Mouse (Mus musculus) frontal cortex, adult (tissue): ENCODE measurements around the gene Rps6kc1.

Source experiments
- ATAC-seq: cut with Nextera tagmentation; 2 replicates; pipeline ENCODE4 v1.9.2; 2017; ENCODE audit warnings: mild to moderate bottlenecking, moderate library complexity, mixed read lengths; ENCODE audit not compliant: low TSS enrichment

The Rps6kc1 gene

DNA sequence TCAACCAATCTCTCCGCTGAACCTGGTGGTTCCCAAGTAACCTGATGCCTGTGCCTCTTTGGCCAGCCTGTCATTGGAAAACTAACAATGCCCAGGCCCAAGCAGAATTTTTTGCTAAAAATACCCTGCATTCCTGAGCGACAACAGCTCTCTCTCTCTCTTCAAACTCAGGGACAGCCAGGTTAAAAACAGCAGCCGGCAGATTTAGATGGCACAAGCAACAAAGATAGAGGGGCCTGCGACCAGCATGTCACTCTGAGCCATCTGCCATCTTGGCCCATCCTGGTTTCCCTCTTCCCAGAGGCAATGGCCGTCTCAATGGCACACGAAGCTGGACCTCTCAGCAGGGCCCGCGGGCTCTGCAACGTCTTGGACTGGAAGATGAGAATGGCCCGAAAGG lies 242.5 kb downstream of the Rps6kc1 start:
- no peak for ATAC-seq

- ATAC-seq, result peak; percentile 78
Observed at GRCm38 (mm10) chr1:190667821-190668220, 243.7 kb downstream of the Rps6kc1 start.

DNA sequence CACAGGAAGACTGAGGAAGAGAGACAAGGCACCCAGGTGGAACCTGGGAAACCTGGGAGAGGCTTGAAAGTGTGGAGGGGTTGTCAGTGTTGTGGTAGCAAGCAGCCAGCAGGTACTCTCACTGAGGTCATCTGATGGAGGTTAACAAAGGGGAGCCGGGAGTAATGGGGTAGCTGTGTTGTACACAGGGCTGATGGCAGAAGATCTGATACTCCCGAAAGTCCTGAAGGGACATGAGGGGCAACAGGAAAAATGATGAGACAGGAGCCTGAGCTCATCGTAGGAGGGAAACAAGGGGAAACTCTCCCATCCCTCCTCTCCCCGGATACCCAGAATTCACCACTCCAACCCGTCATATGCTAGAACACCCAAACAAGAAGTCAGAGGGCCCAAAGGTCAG lies 244.2 kb downstream of the Rps6kc1 start:
- ATAC-seq, result no peak

GRCm38 (mm10) chr1:190665490-190665875 lies 246.1 kb downstream of the Rps6kc1 start:
- ATAC-seq, result no peak

DNA sequence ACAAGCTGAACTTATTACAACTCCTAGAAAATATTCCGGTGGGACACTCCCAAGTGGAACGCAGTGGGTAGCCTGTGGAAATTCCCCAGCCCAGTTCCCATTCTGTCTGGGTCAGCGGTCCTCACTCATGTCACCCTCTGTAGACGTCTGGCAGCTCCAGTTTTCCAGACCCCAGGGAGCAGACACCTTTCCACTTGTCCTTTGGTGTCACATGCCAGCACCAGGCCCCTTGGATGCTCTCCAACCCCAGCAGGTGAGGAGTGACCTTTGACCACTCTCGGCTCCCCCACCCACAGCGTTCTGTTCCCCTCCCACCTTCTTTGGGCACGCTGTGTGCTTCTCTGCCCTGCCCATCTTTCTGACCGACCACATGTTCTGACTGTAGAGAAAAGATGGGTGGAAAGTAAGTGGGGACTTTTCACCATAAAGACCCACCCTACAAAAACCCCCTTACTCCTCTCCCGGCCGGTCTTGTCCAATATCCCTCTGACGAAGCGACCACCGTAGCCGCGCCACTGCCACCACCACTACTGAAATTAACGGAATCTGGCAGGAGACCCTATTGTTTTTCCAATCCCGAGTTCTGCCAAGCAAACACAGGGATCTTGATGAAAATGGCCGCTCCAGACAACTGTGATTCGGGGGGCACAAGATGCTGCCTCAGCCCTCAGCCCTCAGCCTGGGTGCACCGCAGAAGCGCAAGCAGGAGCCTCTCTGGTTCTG lies 246.6 kb downstream of the Rps6kc1 start:
- ATAC-seq, result no peak

GRCm38 (mm10) chr1:190663996-190664395 lies 247.6 kb downstream of the Rps6kc1 start:
- ATAC-seq, result no peak

- ATAC-seq, result no peak
Observed at GRCm38 (mm10) chr1:190662736-190663135, 248.8 kb downstream of the Rps6kc1 start.

GRCm38 (mm10) chr1:190661764-190662163 lies 249.8 kb downstream of the Rps6kc1 start:
- ATAC-seq, result no peak

GRCm38 (mm10) chr1:190661249-190661648 lies 250.3 kb downstream of the Rps6kc1 start:
- ATAC-seq, result no peak

- peak; percentile 90 for ATAC-seq
Observed at GRCm38 (mm10) chr1:190659722-190660502, 251.7 kb downstream of the Rps6kc1 start.

GRCm38 (mm10) chr1:190658266-190658665 lies 253.3 kb downstream of the Rps6kc1 start:
- ATAC-seq, result no peak

DNA sequence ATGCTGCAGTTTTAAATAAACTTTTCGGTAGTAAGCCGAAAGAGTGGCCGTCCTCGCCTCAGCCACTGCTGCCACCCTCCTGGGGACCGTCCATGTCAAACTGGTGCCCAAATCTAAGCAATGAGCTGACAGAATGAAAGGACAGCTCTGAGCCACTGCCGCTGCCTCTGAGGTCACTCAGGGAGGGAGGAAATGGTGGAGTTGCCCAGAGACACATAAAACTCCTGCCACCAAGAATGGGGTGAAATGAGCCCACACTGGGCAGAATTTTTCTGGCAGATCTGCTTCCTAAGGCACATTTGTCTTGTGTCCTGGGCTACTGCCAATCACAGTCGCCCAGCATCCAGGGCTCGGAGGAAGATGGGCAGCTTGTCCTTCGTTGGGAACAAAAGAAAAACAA lies 255.5 kb downstream of the Rps6kc1 start:
- no peak for ATAC-seq

- no peak for ATAC-seq
Observed at GRCm38 (mm10) chr1:190655651-190656050, 255.9 kb downstream of the Rps6kc1 start.

DNA sequence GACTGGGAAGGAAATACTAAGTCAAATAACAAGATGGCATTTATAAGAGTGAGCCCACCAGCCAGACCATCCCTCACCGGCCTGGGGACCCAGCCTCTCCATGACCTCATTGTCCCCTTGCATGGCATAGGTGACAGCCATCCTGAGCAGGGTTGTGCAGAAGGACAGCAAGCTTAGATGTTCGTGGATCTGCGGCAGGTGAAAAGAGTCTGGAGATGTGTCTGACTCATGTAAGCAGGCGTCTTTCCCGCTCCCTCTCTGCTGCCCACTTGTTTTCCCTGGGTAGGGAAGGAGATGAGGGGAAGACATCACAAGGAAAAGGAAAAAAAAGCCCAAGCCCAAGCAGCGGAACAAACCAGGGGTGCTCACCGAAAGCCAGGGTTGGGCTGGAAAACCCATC lies 256.5 kb downstream of the Rps6kc1 start:
- ATAC-seq, result 0 out of 2 replicates have a peak, but pooled peaks have one; percentile 49

DNA sequence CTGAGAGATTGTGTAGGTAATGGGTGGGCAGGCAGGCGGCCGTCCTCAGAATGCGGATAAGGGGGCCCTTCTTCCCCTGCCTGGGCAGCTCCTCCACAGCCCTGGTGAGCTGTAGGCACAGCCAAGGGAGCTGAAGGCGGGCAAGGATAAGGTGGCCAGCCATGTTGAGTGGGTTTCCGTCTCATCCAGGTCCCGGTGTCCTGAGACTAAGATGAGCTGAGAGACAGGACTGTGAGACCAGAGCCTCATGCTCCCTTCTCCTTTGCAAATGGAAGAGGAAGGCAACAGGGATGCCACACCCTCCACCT lies 256.9 kb downstream of the Rps6kc1 start:
- ATAC-seq, result no peak

GRCm38 (mm10) chr1:190653989-190654693 lies 257.4 kb downstream of the Rps6kc1 start:
- ATAC-seq, result no peak

DNA sequence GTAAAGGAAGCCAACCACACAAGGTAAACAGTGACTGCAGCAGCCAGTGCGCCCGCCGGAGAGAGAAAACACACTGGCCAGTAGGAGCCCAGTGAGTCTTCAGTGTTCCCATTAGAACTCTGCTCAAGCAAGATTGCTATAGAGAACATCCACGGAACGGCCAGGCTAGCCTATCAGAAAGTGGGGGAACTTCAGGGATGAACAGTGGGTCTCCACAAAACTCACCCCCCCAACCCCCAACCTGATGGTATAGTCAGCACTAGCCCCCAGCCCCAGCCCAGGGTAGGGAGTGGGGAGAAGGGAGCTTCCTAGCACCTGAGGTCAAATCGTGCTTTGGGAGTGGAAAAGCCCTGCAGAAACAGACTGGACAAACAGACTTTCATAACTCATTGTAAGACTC lies 258.5 kb downstream of the Rps6kc1 start:
- no peak for ATAC-seq
